Mouse (Mus musculus): ENCODE results near the gene Lrfn4.
A peak's percentile ranks its signal among the peaks of the same experiment; 100 is the strongest.

The Lrfn4 gene

GRCm38 (mm10) chr19:4567665-4568064 lies 47.8 kb downstream of the Lrfn4 start:
- no peak for DNase-seq

GRCm38 (mm10) chr19:4566880-4567279 lies 48.6 kb downstream of the Lrfn4 start:
- DNase-seq = no peak

DNA sequence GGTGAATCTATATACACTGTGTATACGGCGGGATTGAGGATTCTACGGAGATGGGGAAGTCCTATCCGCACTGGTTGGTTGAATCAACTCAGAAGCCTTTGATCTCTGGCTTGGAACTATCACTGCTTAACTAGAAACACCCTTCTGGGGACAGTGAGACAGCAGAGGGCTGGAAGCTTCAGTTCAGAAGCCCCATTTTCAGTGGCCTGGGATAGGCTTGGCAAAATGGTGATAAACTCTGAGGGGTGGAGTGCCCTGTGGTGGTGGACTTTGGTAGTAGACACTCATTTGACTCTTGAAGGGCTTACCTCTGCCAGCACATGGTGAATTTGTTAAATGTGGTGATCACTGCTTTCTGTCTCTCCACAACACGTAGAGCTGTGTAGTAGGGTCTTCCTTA lies 49.8 kb downstream of the Lrfn4 start:
- peak in 1 of 2 experiments; percentile 50 for DNase-seq

Measured in kidney, postnatal 25 days (tissue).